Mouse (Mus musculus) limb, embryonic 11.5 days (tissue): Measurements from ENCODE around the gene Lsamp. TPM values are rescaled to one million over a fixed set of nuclear protein-coding genes. Genes with fewer than 3 reads are reported as not detected.

ENCODE experiments used
- ATAC-seq: fragments of 200-750 bp; cut with Nextera tagmentation; 2 replicates; pipeline ENCODE4 v1.8.0; 2017; ENCODE audit warnings: low read depth; ENCODE audit not compliant: insufficient number of reproducible peaks, low FRiP score, low TSS enrichment
- DNase-seq: peaks from one replicate; pipeline ENCODE4 v3.0.0-alpha.2; 2015; ENCODE audit warnings: low spot score
- H3K27ac ChIP-seq: fragments of 300-500 bp; sonication (generic); replicated peaks from 2 replicates; pipeline ENCODE4 v1.5.1; 2014; ENCODE audit warnings: low read depth, mild to moderate bottlenecking, low read length
- H3K27me3 ChIP-seq: fragments of 300-500 bp; sonication (generic); 2 replicates; pipeline ENCODE4 v1.6.1; 2014; ENCODE audit warnings: mild to moderate bottlenecking, low read length, mixed read lengths; ENCODE audit not compliant: control insufficient read depth, insufficient read depth
- H3K36me3 ChIP-seq: fragments of 300-500 bp; sonication (generic); 2 replicates; pipeline ENCODE4 v1.6.1; 2014; ENCODE audit warnings: mild to moderate bottlenecking, low read length, moderate library complexity, mixed read lengths; ENCODE audit not compliant: control insufficient read depth, insufficient read depth
- H3K4me1 ChIP-seq: fragments of 300-500 bp; sonication (generic); 2 replicates; pipeline ENCODE4 v1.6.1; 2014; ENCODE audit warnings: low read length, mixed read lengths; ENCODE audit not compliant: control insufficient read depth, insufficient read depth
- H3K4me2 ChIP-seq: fragments of 300-500 bp; sonication (generic); 2 replicates; pipeline ENCODE4 v1.6.1; 2014; ENCODE audit warnings: low read depth, mild to moderate bottlenecking, moderate library complexity; ENCODE audit not compliant: severe bottlenecking
- H3K4me3 ChIP-seq: fragments of 300-500 bp; sonication (generic); 2 replicates; pipeline ENCODE4 v1.5.1; 2014; ENCODE audit warnings: low read depth, low read length
- H3K9ac ChIP-seq: fragments of 300-500 bp; sonication (generic); 2 replicates; pipeline ENCODE4 v1.6.1; 2014; ENCODE audit warnings: mild to moderate bottlenecking, low read length
- H3K9me3 ChIP-seq: fragments of 300-500 bp; sonication (generic); 2 replicates; pipeline ENCODE4 v1.6.1; 2016; ENCODE audit warnings: low read length; ENCODE audit not compliant: control insufficient read depth
- WGBS: fragments of 180-500 bp; shearing (Covaris S2); extraction: QIAGEN DNeasy Blood & Tissue Kit; methylation state at CpG from one replicate; pipeline ENCODE4 v1.1.7; 2014; 5-methylcytosine and 5-hydroxymethylcytosine counted together
- polyA plus RNA-seq: library from polyadenylated mRNA; unstranded; fragments of >200 nt; fragmentation: Nextera tagmentation; extraction: Ambion mirVana; gene quantifications from 2 replicates; pipeline ENCODE4 v1.2.1, GENCODE M21; 2014

Gene Lsamp
- polyA plus RNA-seq, 1 experiment from 2014 or later = 3.1 TPM

GRCm38 (mm10) chr16:42149216-42149942, 2165.2 kb downstream of the Lsamp start:
- no peaks in the 10 kb centered on the region for H3K36me3 ChIP-seq
- ATAC-seq (no peak), DNase-seq (no peak)
- no peaks in the 10 kb centered on the region for H3K9me3 ChIP-seq
- H3K4me3 ChIP-seq = no peak overlapping the region
- WGBS = 65% methylated on average over 6 of the region's 6 CpGs
- no peaks in the 10 kb centered on the region for H3K4me1 ChIP-seq
- no peaks in the 10 kb centered on the region for H3K27me3 ChIP-seq
- no peak overlapping the region for H3K27ac ChIP-seq
- H3K9ac ChIP-seq = no peak overlapping the region
- H3K4me2 ChIP-seq = no peak overlapping the region

GRCm38 (mm10) chr16:42152640-42153039, 2168.5 kb downstream of the Lsamp start:
- ATAC-seq (no peak), DNase-seq (no peak)
- Histone ChIP-seq H3K4me1 (no peaks in the 10 kb centered on the region), H3K27me3 (no peaks in the 10 kb centered on the region), H3K4me2 (no peak overlapping the region), H3K9me3 (no peaks in the 10 kb centered on the region), H3K36me3 (no peaks in the 10 kb centered on the region), H3K27ac (no peak overlapping the region), H3K4me3 (no peak overlapping the region), H3K9ac (no peak overlapping the region)
- 56% methylated on average over 8 of the region's 8 CpGs for WGBS

GRCm38 (mm10) chr16:42157816-42158215, 2173.7 kb downstream of the Lsamp start:
- 45% methylated on average over 9 of the region's 9 CpGs for WGBS
- H3K9me3 ChIP-seq = no peaks in the 10 kb centered on the region
- no peak overlapping the region for H3K27ac ChIP-seq
- no peaks in the 10 kb centered on the region for H3K27me3 ChIP-seq
- H3K36me3 ChIP-seq = no peaks in the 10 kb centered on the region
- no peak overlapping the region for H3K9ac ChIP-seq
- no peak overlapping the region for H3K4me2 ChIP-seq
- ATAC-seq = no peak
- 0 out of 2 replicates have a peak, but pooled peaks cover 2% of the 10 kb centered on the region for H3K4me1 ChIP-seq
- no peak for DNase-seq
- no peak overlapping the region for H3K4me3 ChIP-seq

- no peaks in the 10 kb centered on the region for H3K9me3 ChIP-seq
- H3K27me3 ChIP-seq = no peaks in the 10 kb centered on the region
- no peak for ATAC-seq
- H3K4me3 ChIP-seq = no peak overlapping the region
- no peak overlapping the region for H3K27ac ChIP-seq
- no peaks in the 10 kb centered on the region for H3K36me3 ChIP-seq
- no peak overlapping the region for H3K9ac ChIP-seq
- no peaks in the 10 kb centered on the region for H3K4me1 ChIP-seq
- no peak overlapping the region for H3K4me2 ChIP-seq
- peak; percentile 89 for DNase-seq
Observed at GRCm38 (mm10) chr16:42164941-42165340, 2180.8 kb downstream of the Lsamp start.

- no peaks in the 10 kb centered on the region for H3K36me3 ChIP-seq
- H3K4me3 ChIP-seq = no peak overlapping the region
- H3K9ac ChIP-seq = no peak overlapping the region
- H3K9me3 ChIP-seq = no peaks in the 10 kb centered on the region
- 90% methylated on average over 9 of the region's 9 CpGs for WGBS
- H3K4me1 ChIP-seq = no peaks in the 10 kb centered on the region
- ATAC-seq (no peak), DNase-seq (no peak)
- H3K27me3 ChIP-seq = no peaks in the 10 kb centered on the region
- no peak overlapping the region for H3K27ac ChIP-seq
- H3K4me2 ChIP-seq = no peak overlapping the region
Observed at GRCm38 (mm10) chr16:42168292-42168691, 2184.1 kb downstream of the Lsamp start.

GRCm38 (mm10) chr16:42169447-42170140, 2185.4 kb downstream of the Lsamp start:
- no peaks in the 10 kb centered on the region for H3K27me3 ChIP-seq
- H3K9ac ChIP-seq = no peak overlapping the region
- no peaks in the 10 kb centered on the region for H3K9me3 ChIP-seq
- H3K4me2 ChIP-seq = no peak overlapping the region
- 0 out of 2 replicates have a peak, but pooled peaks have one; percentile 17 for ATAC-seq
- WGBS = 27% methylated on average over 8 of the region's 8 CpGs
- H3K4me1 ChIP-seq = no peaks in the 10 kb centered on the region
- DNase-seq = peak; percentile 89
- no peaks in the 10 kb centered on the region for H3K36me3 ChIP-seq
- no peak overlapping the region for H3K27ac ChIP-seq
- no peak overlapping the region for H3K4me3 ChIP-seq

GRCm38 (mm10) chr16:42172476-42172875, 2188.3 kb downstream of the Lsamp start:
- Histone ChIP-seq H3K9ac (no peak overlapping the region), H3K4me3 (no peak overlapping the region), H3K36me3 (no peaks in the 10 kb centered on the region), H3K4me2 (no peak overlapping the region), H3K9me3 (no peaks in the 10 kb centered on the region), H3K4me1 (no peaks in the 10 kb centered on the region), H3K27me3 (no peaks in the 10 kb centered on the region), H3K27ac (no peak overlapping the region)
- DNase-seq = peak; percentile 85
- ATAC-seq = no peak
- WGBS = 28% methylated on average over 11 of the region's 11 CpGs

- ATAC-seq (no peak), DNase-seq (no peak)
- Histone ChIP-seq H3K9me3 (no peaks in the 10 kb centered on the region), H3K4me2 (no peak overlapping the region), H3K4me3 (no peak overlapping the region), H3K9ac (no peak overlapping the region), H3K27ac (no peak overlapping the region), H3K4me1 (no peaks in the 10 kb centered on the region), H3K27me3 (no peaks in the 10 kb centered on the region), H3K36me3 (no peaks in the 10 kb centered on the region)
- 83% methylated on average over 3 of the region's 3 CpGs for WGBS
Observed at GRCm38 (mm10) chr16:42178866-42179265, 2194.7 kb downstream of the Lsamp start.
